Mouse (Mus musculus) right cerebral cortex, postnatal 10 days (tissue): ENCODE measurements around the gene a.
A peak's percentile ranks its signal among the peaks of the same experiment; 100 is the strongest.
"Not testable (repeated sequence)": the region's sequence is repeated elsewhere in the genome, so short reads cannot be mapped to it uniquely, and the experiment has no call there.

Experiments
- DNase-seq, 2 experiments: peaks; one replicate each; pipeline ENCODE4 v3.0.0; 2021; ENCODE audit warnings: low spot score in 2 of 2

The a gene

GRCm38 (mm10) chr2:154986609-154987008 lies 195.4 kb downstream of the a start:
- no peak for DNase-seq

- DNase-seq = no peak
Observed at GRCm38 (mm10) chr2:154991411-154991810, 200.2 kb downstream of the a start.

GRCm38 (mm10) chr2:154992083-154992482 lies 200.9 kb downstream of the a start:
- no peak for DNase-seq

GRCm38 (mm10) chr2:155005491-155005890 lies 214.3 kb downstream of the a start:
- no peak for DNase-seq

- DNase-seq = no peak
Observed at GRCm38 (mm10) chr2:155011086-155011656, 220.0 kb downstream of the a start.

GRCm38 (mm10) chr2:155012991-155013390 lies 221.8 kb downstream of the a start:
- DNase-seq = no peak

- DNase-seq = not testable (repeated sequence)
Observed at GRCm38 (mm10) chr2:155016751-155017150, 225.5 kb downstream of the a start.

- not testable (repeated sequence) for DNase-seq
Observed at GRCm38 (mm10) chr2:155018251-155018755, 227.1 kb downstream of the a start, which contains the start of gene Gm14226. Gene Gm14226 (plus strand): TSS chr2:155018266.

GRCm38 (mm10) chr2:155018762-155019641 lies 227.8 kb downstream of the a start:
- DNase-seq = peak; percentile 79 to 83

- peak; percentile 90 to 93 for DNase-seq
Observed at GRCm38 (mm10) chr2:155019673-155020072, 228.5 kb downstream of the a start.

GRCm38 (mm10) chr2:155020247-155020826 lies 229.1 kb downstream of the a start:
- DNase-seq = not testable (repeated sequence)

- no peak for DNase-seq
Observed at GRCm38 (mm10) chr2:155030831-155031230, 239.6 kb downstream of the a start.

GRCm38 (mm10) chr2:155032938-155033710 lies 241.9 kb downstream of the a start:
- DNase-seq = no peak

GRCm38 (mm10) chr2:155039956-155040355 lies 248.8 kb downstream of the a start:
- DNase-seq = no peak

GRCm38 (mm10) chr2:155044542-155044941 lies 253.3 kb downstream of the a start:
- no peak for DNase-seq

GRCm38 (mm10) chr2:155045075-155045474 lies 253.9 kb downstream of the a start:
- DNase-seq = no peak

GRCm38 (mm10) chr2:155046803-155047202 lies 255.6 kb downstream of the a start:
- no peak for DNase-seq

- DNase-seq = no peak
Observed at GRCm38 (mm10) chr2:155047452-155048178, 256.4 kb downstream of the a start.

- no peak for DNase-seq
Observed at GRCm38 (mm10) chr2:155050108-155050503, 258.9 kb downstream of the a start.

GRCm38 (mm10) chr2:155050504-155051236 lies 259.5 kb downstream of the a start:
- DNase-seq = peak; percentile 97 to 98
